11 mouse cellular contexts compared by ENCODE assay signal in genomic region chr15:31535259-31535855, GRCm38 (mm10). TPM values are rescaled to one million over a fixed set of nuclear protein-coding genes. Genes with fewer than 3 reads are reported as not detected.
DNase-seq lines count a peak whose midpoint lies in the region; ATAC-seq and TF ChIP-seq lines count a peak whose summit lies in the region.
"Had no signal": no experiment of that assay in that cellular context is flagged by ENCODE, and none has a peak within 500 bp of the region (broad histone marks: within the 10 kb centered on the region; RNA-seq: fewer than 3 reads in every experiment).

No protein-coding gene starts in this region.

- H3K27ac ChIP-seq in cortical plate, adult 2 months (ENCODE audit: insufficient read depth, low read length): peak overlapping the region; percentile 22; the same call in 1 of the 2 replicates
- peak overlapping the region; percentile 58 for H3K27ac ChIP-seq in hindbrain, postnatal 0 days
- peak overlapping the region; percentile 45; the same call in 1 of the 2 replicates for H3K27ac ChIP-seq in midbrain, embryonic 16.5 days (ENCODE audit: low read length)

- 11% methylated on average over 8 of the region's 8 CpGs for WGBS in hindbrain, postnatal 0 days
- 19% methylated on average over 8 of the region's 8 CpGs for WGBS in midbrain, embryonic 16.5 days

- H3K9ac ChIP-seq in hindbrain, postnatal 0 days (replicated peaks; ENCODE audit: low read length): no peak overlapping the region
- H3K9ac ChIP-seq in midbrain, embryonic 16.5 days (ENCODE audit: low read depth, low read length): no peak overlapping the region

- TF ChIP-seq CTCF in cortical plate, adult 2 months (IDR thresholded peaks at IDR 0.05; ENCODE audit: extremely low read depth, insufficient read depth, low read length): no peak
- no peak for TF ChIP-seq CTCF in hindbrain, postnatal 0 days (IDR thresholded peaks at IDR 0.05; ENCODE audit: low read depth)

- ATAC-seq in hindbrain, postnatal 0 days: no peak
- ATAC-seq in midbrain, embryonic 16.5 days: no peak

- H3K9me3 ChIP-seq in hindbrain, postnatal 0 days (ENCODE audit: low read length): no peaks in the 10 kb centered on the region
- H3K9me3 ChIP-seq in midbrain, embryonic 16.5 days (replicated peaks; ENCODE audit: control insufficient read depth, low read length, poor library complexity, severe bottlenecking): no peaks in the 10 kb centered on the region

- H3K4me1 ChIP-seq in cortical plate, adult 2 months (ENCODE audit: control insufficient read depth, insufficient read depth, low read length): peaks cover 9% of the 10 kb centered on the region
- peaks cover 16% of the 10 kb centered on the region for H3K4me1 ChIP-seq in hindbrain, postnatal 0 days (ENCODE audit: insufficient read depth, low read length)
- H3K4me1 ChIP-seq in midbrain, embryonic 16.5 days (ENCODE audit: control insufficient read depth, insufficient read depth, low read length): peaks cover 13% of the 10 kb centered on the region

- DNase-seq in MN1 (ENCODE audit: low spot score): peak; percentile 56
- no peak for DNase-seq in hindbrain, postnatal 0 days (ENCODE audit: low spot score)
- no peak for DNase-seq in frontal cortex, postnatal 25 days (ENCODE audit: low spot score in 2 of 2)
- no peak for DNase-seq in testis, postnatal 10 days (ENCODE audit: low spot score)
- no peak for DNase-seq in cerebellum, adult 8-10 months
- DNase-seq: cerebellum, adult 11 months; lung, adult 2 months; thymus, postnatal 25 days had no signal

- no peak for TF ChIP-seq POLR2A in cortical plate, adult 2 months (IDR thresholded peaks at IDR 0.05; ENCODE audit: extremely low read depth, insufficient read depth, low read length)

- H3K4me3 ChIP-seq in cortical plate, adult 2 months (ENCODE audit: insufficient read depth, low read length): no peak overlapping the region
- no peak overlapping the region for H3K4me3 ChIP-seq in hindbrain, postnatal 0 days (ENCODE audit: low read length)
- H3K4me3 ChIP-seq in midbrain, embryonic 16.5 days (ENCODE audit: low read depth, low read length): no peak overlapping the region

- H3K27me3 ChIP-seq in hindbrain, postnatal 0 days (ENCODE audit: insufficient read depth, low read length): no peaks in the 10 kb centered on the region
- no peaks in the 10 kb centered on the region for H3K27me3 ChIP-seq in midbrain, embryonic 16.5 days (ENCODE audit: control insufficient read depth, insufficient read depth, low read depth, low read length)

- H3K4me2 ChIP-seq in hindbrain, postnatal 0 days (ENCODE audit: low read depth, low read length): no peak overlapping the region
- H3K4me2 ChIP-seq in midbrain, embryonic 16.5 days (ENCODE audit: low read length): no peak overlapping the region

- no peaks in the 10 kb centered on the region for H3K36me3 ChIP-seq in hindbrain, postnatal 0 days (ENCODE audit: insufficient read depth, low read length)
- H3K36me3 ChIP-seq in midbrain, embryonic 16.5 days (ENCODE audit: control insufficient read depth, insufficient read depth, low read length): no peaks in the 10 kb centered on the region

RNA-seq across cellular contexts. Expression of gene March6, which starts 4.5 kb away (rescaled TPM):
- polyA plus RNA-seq in cortical plate, adult 2 months (2012; rRNA removed): 84.0 and 88.6 TPM in 2 replicates
- 154 and 169 TPM in 2 replicates for total RNA-seq in hindbrain, postnatal 0 days (2014; rRNA removed)
- 55.3 and 57.4 TPM in 2 replicates for polyA plus RNA-seq in hindbrain, postnatal 0 days (2015; fragmentation: Nextera tagmentation; extraction: Ambion mirVana)
- 99.8 and 106 TPM in 2 replicates for polyA plus RNA-seq in midbrain, embryonic 16.5 days (2015; fragmentation: Nextera tagmentation; extraction: Ambion mirVana)

RNA-seq across cellular contexts. Expression of gene Cmbl, which starts 29.8 kb away (rescaled TPM):
- 22.0 and 23.8 TPM in 2 replicates for polyA plus RNA-seq in cortical plate, adult 2 months (2012; rRNA removed)
- 15.2 and 21.2 TPM in 2 replicates for total RNA-seq in hindbrain, postnatal 0 days (2014; rRNA removed)
- polyA plus RNA-seq in hindbrain, postnatal 0 days (2015; fragmentation: Nextera tagmentation; extraction: Ambion mirVana): 22.7 and 24.9 TPM in 2 replicates
- 8.7 and 12.8 TPM in 2 replicates for polyA plus RNA-seq in midbrain, embryonic 16.5 days (2015; fragmentation: Nextera tagmentation; extraction: Ambion mirVana)
- total RNA-seq: G1E had no signal
- polyA plus RNA-seq: G1E had no signal
